8 mouse cellular contexts compared by ENCODE assay signal in the genomic region with DNA sequence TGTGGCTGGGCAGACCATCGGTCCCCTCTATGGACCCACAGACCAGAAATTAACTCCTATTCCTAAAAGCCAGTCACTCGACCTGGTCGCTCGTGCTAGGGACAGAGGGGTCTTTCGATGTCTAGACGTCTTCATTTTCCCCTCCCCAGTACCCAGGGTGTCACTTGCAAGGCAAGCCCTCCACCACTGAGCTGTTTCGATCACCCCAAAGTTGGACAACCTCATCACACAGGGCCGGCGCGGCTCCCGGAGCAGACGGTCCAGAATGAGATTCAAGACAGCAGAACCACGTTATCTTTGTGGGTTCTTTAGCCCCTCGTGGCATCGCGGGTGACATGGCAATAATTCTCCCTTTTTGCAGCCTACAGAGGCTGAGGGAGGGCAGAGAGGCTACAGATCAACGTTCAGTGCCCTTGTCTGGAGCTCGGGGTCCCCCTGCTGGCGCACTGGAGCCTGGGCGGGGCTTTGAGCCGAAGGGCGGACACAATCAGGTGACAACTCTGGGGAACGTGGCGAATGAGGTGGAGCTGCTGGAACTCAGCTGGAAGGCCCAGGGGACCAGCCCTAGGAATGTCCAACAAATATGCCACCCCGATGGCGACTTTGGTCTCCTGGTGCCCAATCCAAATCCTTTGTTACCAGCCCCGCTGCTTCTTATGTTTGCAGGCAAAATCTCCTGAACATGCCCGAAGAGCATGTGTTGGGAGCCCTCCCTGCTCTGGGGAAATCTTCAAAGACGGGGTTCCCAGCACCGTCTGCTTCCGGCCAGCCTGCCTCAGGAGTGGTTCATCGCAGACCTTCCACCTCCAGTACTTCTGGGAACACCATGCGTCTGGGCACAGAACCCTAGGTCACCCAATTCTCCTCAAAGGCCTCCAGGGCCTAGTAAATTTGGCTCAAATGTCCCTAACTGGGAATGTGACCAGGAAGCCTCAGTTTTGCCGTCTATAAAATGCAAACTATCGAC. TPM values are rescaled to one million over a fixed set of nuclear protein-coding genes. Genes with fewer than 3 reads are reported as not detected.
A peak's percentile ranks its signal among the peaks of the same experiment; 100 is the strongest.
DNase-seq lines count a peak whose midpoint lies in the region; ATAC-seq and TF ChIP-seq lines count a peak whose summit lies in the region.

No protein-coding gene starts in this region.

- no peak overlapping the region for H3K4me3 ChIP-seq in cortical plate, adult 2 months (ENCODE audit: insufficient read depth, low read length)

- peak; percentile 99 for ATAC-seq in megakaryocyte progenitor cell, adult 5-6 weeks (replicated peaks; ENCODE audit: poor library complexity)

- no peak for TF ChIP-seq POLR2A in cortical plate, adult 2 months (IDR thresholded peaks at IDR 0.05; ENCODE audit: extremely low read depth, insufficient read depth, low read length)

- TF ChIP-seq CTCF in cortical plate, adult 2 months (IDR thresholded peaks at IDR 0.05; ENCODE audit: extremely low read depth, insufficient read depth, low read length), result peak; percentile 80

- no peak overlapping the region for H3K27ac ChIP-seq in cortical plate, adult 2 months (ENCODE audit: insufficient read depth, low read length)

- 0 out of 2 replicates have a peak, but pooled peaks cover 1% of the 10 kb centered on the region for H3K4me1 ChIP-seq in cortical plate, adult 2 months (ENCODE audit: control insufficient read depth, insufficient read depth, low read length)

- DNase-seq in ZHBTc4 (ENCODE audit: low read depth, low spot score), result peak; percentile 92
- peak; percentile 94 for DNase-seq in gastrocnemius, postnatal 10 days
- DNase-seq in induced T-regulatory cell, adult 2 months (ENCODE audit: low read depth), result peak; percentile 62
- peak; percentile 76 to 95 for DNase-seq in left cerebral cortex, adult 9 months (ENCODE audit: low spot score in 2 of 2)
- peak; percentile 90 to 93 for DNase-seq in right cerebral cortex, postnatal 10 days (ENCODE audit: low spot score in 2 of 2)
- DNase-seq in urinary bladder, postnatal 25 days (ENCODE audit: low spot score), result peak; percentile 92

RNA-seq across cellular contexts. Expression of a gene that starts 9.0 kb away (rescaled TPM):
- polyA plus RNA-seq in cortical plate, adult 2 months (2012; rRNA removed), result 154 and 161 TPM in 2 replicates
- total RNA-seq in gastrocnemius, postnatal 10 days (2021), result under 1 TPM; 0.90 to 0.96 TPM
- not detected in 2 replicates for total RNA-seq in megakaryocyte progenitor cell, adult 5-6 weeks (2015)
- total RNA-seq in megakaryocyte progenitor cell, adult 5-6 weeks (2017), result not detected in 2 replicates

RNA-seq across cellular contexts. Expression of a gene that starts 45.6 kb away (rescaled TPM):
- polyA plus RNA-seq in cortical plate, adult 2 months (2012; rRNA removed), result 0.08 and 0.13 TPM in 2 replicates
- 100 to 1,000 TPM; 135 to 142 TPM for total RNA-seq in gastrocnemius, postnatal 10 days (2021)
- not detected in 2 replicates for total RNA-seq in megakaryocyte progenitor cell, adult 5-6 weeks (2015)
- not detected in 2 replicates for total RNA-seq in megakaryocyte progenitor cell, adult 5-6 weeks (2017)

RNA-seq across cellular contexts. Expression of a gene that starts 51.0 kb away (rescaled TPM):
- polyA plus RNA-seq in cortical plate, adult 2 months (2012; rRNA removed), result 0.17 and 0.23 TPM in 2 replicates
- 100 to 1,000 TPM; 204 to 410 TPM for total RNA-seq in gastrocnemius, postnatal 10 days (2021)
- total RNA-seq in megakaryocyte progenitor cell, adult 5-6 weeks (2015), result 0.17 TPM in 1 of 2 replicates, not detected in the other
- total RNA-seq in megakaryocyte progenitor cell, adult 5-6 weeks (2017), result not detected in 2 replicates

Comparison
In these comparisons a context has a peak if more than half of its experiments do, and no peak if none do; other contexts are left out.
1. RNA of a gene that starts 45.6 kb away (total RNA-seq): 135 to 142 TPM in gastrocnemius, postnatal 10 days; not detected in megakaryocyte progenitor cell, adult 5-6 weeks; every median in the first group is over 100 times any median in the second.
2. RNA of a gene that starts 51.0 kb away (total RNA-seq): 204 to 410 TPM in gastrocnemius, postnatal 10 days; 0.17 TPM in megakaryocyte progenitor cell, adult 5-6 weeks; every median in the first group is over 100 times any median in the second.
3. Peak in every context shown above with its lines, with median percentiles within 50 percentile points of each other: DNase-seq.